Mouse (Mus musculus): ENCODE results near the gene F11r. TPM values are rescaled to one million over a fixed set of nuclear protein-coding genes. Genes with fewer than 3 reads are reported as not detected.

Gene F11r
- total RNA-seq, 1 experiment from 2014 or later = 59.7 TPM

GRCm38 (mm10) chr1:171438014-171438670 lies 807 bp downstream of the F11r start:
- no peak for DNase-seq

GRCm38 (mm10) chr1:171439072-171439471 lies 1.7 kb downstream of the F11r start:
- DNase-seq = no peak

- peak; percentile 71 for DNase-seq
These were observed 2.8 kb downstream of the F11r start for GRCm38 (mm10) chr1:171440025-171440725.

- DNase-seq = peak; percentile 19
These were observed 4.4 kb downstream of the F11r start for GRCm38 (mm10) chr1:171441466-171442412.

GRCm38 (mm10) chr1:171442413-171442760 lies 5.1 kb downstream of the F11r start:
- no peak for DNase-seq

GRCm38 (mm10) chr1:171445050-171445449 lies 7.7 kb downstream of the F11r start:
- DNase-seq = no peak

- no peak for DNase-seq
These were observed 9.5 kb downstream of the F11r start for GRCm38 (mm10) chr1:171446854-171447253.

GRCm38 (mm10) chr1:171447692-171448091 lies 10.4 kb downstream of the F11r start:
- no peak for DNase-seq

GRCm38 (mm10) chr1:171450062-171450461 lies 12.7 kb downstream of the F11r start:
- no peak for DNase-seq

- no peak for DNase-seq
These were observed 13.7 kb downstream of the F11r start for GRCm38 (mm10) chr1:171451001-171451400.

GRCm38 (mm10) chr1:171452522-171452921 lies 15.2 kb downstream of the F11r start:
- DNase-seq = no peak

- DNase-seq = no peak
These were observed 15.6 kb downstream of the F11r start for GRCm38 (mm10) chr1:171452923-171453322.

- no peak for DNase-seq
These were observed 17.6 kb downstream of the F11r start for GRCm38 (mm10) chr1:171454926-171455325.

- no peak for DNase-seq
These were observed 20.2 kb downstream of the F11r start for GRCm38 (mm10) chr1:171457568-171457967.

- DNase-seq = no peak
These were observed 22.5 kb downstream of the F11r start for GRCm38 (mm10) chr1:171459791-171460190.

- no peak for DNase-seq
These were observed 23.5 kb downstream of the F11r start for GRCm38 (mm10) chr1:171460551-171461503.

GRCm38 (mm10) chr1:171463133-171463532 lies 25.8 kb downstream of the F11r start:
- DNase-seq = no peak

GRCm38 (mm10) chr1:171465749-171466412 lies 28.5 kb downstream of the F11r start:
- DNase-seq = no peak

- DNase-seq = no peak
These were observed 29.2 kb downstream of the F11r start for GRCm38 (mm10) chr1:171466565-171466964.

- no peak for DNase-seq
These were observed 32.3 kb downstream of the F11r start for GRCm38 (mm10) chr1:171469678-171470077.

- peak; percentile 71 for DNase-seq
These were observed 33.1 kb downstream of the F11r start for GRCm38 (mm10) chr1:171470371-171470871.
